Mouse (Mus musculus) neural tube, embryonic 10.5 days (tissue): ENCODE measurements around the gene Plxnb3.

Experiments
- DNase-seq: peaks from one replicate; pipeline ENCODE4 v3.0.0-alpha.2; 2017; ENCODE audit warnings: low spot score; ENCODE audit errors: extremely low spot score

Plxnb3 gene

DNA sequence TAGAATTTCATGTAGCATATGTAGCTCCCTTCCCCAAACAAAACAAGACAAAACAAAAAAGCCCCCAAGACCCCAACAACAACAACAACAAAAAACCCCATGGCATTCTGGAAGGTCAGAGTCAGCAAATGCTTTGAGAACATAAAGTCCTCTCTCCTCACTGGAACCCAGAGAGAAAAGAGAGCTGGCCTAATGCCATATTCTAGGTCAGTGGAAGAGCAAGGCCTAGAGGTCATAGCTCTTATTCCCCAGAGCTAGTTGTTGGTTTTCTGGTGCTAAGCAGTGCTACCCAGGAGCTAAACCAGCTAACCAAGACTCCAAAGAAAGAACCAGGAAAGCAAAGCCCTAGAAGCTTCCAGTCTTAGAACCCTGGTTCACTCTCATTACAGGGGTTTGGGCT is 28.8 kb downstream of the Plxnb3 start:
- DNase-seq: no peak

DNA sequence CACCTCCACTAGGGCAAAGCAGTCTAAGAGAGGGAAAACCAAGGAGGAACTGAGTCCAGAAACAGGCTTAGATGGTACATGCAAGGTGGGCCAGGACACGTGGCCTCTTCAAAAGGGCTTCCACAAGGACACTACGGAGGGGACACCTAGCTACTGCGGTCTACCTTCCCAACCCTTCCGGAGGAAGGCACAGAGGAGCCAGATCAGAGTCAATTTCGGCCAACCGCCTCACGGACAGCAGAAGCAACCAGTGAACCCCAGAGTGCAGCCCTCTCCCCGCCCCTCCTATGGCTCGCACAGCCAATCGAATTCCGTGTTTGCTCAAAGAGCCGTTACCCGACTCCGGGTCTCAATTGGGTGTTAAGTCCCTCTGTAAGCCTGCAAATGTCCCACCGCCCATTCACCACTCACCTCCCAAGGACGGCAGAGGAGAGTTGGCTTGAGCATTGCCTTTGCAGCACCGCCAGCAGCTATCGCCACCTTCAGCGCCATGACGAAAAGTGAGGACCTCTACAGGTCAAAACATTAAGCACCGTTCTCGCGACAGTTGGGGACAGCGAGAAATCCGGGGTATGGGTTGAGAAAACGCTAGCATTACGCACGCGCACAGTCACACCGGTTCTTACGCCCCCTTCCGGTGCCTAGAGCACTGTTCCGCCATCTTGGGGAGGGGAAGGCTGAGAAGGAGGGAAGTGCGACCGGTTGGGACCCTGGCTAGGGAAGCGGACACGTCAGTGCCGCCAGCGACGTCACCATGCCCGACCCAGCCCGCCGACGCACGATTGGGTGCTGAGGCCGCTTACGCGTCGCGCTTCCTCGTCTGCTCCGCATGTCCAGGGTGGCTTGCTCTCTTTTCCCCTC is 29.7 kb downstream of the Plxnb3 start, which contains the start of the genes Idh3g and Ssr4:
Idh3g (minus strand) TSS at position 534 of the 861 bp plus-strand sequence.
Ssr4 (plus strand) TSS at position 665 of the 861 bp plus-strand sequence.
- DNase-seq: peak; percentile 92

DNA sequence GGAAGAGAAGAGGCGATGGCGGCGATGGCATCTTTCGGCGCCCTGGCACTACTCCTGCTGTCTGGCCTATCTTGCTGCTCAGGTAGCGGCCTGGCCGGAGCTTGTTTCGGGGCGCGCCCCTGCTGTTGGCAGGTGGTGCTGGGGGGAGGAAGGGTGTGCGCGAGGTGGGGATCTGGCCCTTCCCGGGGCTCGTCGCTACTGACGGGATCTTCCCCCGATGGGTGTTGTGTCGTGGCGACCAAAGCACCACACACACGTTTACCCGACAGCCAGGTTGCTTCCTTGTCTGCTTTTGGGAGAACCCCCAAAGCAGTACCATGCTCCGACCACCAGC is 30.3 kb downstream of the Plxnb3 start:
- DNase-seq: no peak

GRCm38 (mm10) chrX:73788501-73788900 is 31.6 kb downstream of the Plxnb3 start:
- no peak for DNase-seq

DNA sequence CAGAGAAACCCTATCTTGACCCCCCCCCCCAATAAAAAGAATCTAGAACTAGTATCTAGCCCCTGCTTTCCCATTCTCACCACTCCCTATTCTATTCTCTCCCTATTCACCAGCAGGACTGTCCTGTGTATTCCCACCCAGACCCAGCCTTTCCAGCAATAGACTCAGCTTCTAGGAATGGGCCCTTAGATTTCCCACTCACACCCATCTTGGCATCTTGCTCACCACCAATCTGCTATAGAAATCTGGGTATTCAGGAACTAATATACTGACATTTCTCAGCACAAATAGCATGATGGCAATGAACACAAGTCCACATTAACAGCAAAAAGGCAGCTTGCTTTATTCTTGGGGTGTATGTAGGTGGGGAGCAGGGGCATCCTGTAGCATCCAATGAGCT is 36.1 kb downstream of the Plxnb3 start:
- no peak for DNase-seq

DNA sequence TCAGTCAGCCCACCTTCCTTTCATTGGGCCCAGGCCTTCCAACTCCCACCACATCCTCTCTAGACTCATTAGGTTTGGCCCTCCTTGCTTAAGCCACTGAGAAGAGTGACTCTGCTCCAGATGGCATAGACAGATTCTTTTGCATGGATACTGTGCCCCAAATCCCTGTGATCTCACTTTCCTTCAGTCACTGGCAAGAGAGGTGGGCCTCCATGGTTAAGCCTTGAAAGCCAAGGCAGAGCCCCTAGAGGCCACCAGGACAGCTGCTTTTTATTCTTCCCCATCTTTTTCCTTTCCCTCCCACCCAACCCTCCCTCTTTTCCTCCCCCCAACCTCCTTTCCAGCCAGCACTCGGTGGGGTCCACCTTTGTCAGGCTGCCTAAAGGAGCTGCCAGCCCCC is 36.6 kb downstream of the Plxnb3 start:
- no peak for DNase-seq

- DNase-seq: no peak
Observed at GRCm38 (mm10) chrX:73797511-73797910, 40.6 kb downstream of the Plxnb3 start.

DNA sequence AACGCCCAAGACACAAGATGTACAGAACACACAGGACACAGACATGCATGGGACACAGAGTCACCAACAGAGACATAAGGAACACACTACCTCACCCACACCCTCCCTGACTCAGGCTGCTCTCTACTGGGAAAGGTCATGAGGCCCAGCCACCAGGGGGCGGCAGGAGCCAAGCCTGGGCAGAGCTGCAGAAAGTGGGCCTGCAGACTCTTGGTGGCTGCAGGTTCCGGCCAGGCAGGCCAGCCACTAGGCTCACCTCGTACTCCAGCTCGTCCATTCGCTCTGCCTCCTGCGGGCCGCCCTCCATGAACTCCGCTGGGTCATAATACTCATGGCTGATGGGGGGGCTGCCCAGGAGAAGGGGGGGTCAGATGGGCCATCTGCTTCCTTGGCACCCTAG is 41.6 kb downstream of the Plxnb3 start:
- peak; percentile 55 for DNase-seq

- no peak for DNase-seq
Observed at GRCm38 (mm10) chrX:73805814-73806213, 48.9 kb downstream of the Plxnb3 start.

DNA sequence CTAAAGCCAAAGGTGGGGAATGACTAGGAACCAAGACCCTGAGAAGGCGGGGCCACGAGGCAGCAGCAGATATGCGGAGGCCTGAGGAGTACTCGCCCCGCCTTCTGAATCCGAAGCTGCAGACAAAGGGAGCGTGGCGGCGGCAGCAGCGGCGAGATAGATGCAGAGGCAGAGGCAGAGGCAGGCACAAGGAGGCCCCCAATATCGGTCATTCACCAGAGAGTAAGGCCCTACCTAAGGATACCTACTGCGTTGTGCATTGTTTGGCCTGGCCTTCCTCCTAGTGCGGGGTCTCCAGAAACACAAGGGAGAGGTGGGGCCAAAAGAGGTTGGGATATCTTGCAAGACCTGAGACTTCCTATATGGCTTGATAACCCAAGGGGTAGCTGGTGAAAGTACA is 58.2 kb downstream of the Plxnb3 start:
- DNase-seq: peak; percentile 45

GRCm38 (mm10) chrX:73816596-73817314 is 59.9 kb downstream of the Plxnb3 start:
- no peak for DNase-seq
